Mouse (Mus musculus) CH12.LX (cell line): ENCODE results near the gene Pdcd6ip. TPM values are rescaled to one million over a fixed set of nuclear protein-coding genes. Genes with fewer than 3 reads are reported as not detected.

Source experiments
- DNase-seq: peaks from one replicate; pipeline ENCODE4 v3.0.0-alpha.2; 2013; ENCODE audit errors: extremely low read depth
- H3K27ac ChIP-seq: 2 replicates; pipeline ENCODE4 v1.5.1; 2012; ENCODE audit warnings: low read depth, mild to moderate bottlenecking, control low read depth, moderate library complexity; ENCODE audit not compliant: insufficient read depth
- H3K27me3 ChIP-seq: replicated peaks from 2 replicates; pipeline ENCODE3; 2012; ENCODE audit warnings: inconsistent platforms
- H3K36me3 ChIP-seq, 2 experiments: replicated peaks in 1 of 2; 2 replicates each; pipeline versions ENCODE3 to v1.6.1; 2012; ENCODE audit warnings: inconsistent platforms in 1 of 2, low read length in 1 of 2, mild to moderate bottlenecking in 1 of 2, mixed read lengths in 1 of 2, moderate library complexity in 1 of 2; ENCODE audit not compliant: control insufficient read depth in 1 of 2, insufficient read depth in 1 of 2
- H3K4me1 ChIP-seq, 2 experiments: 2 replicates each; pipeline ENCODE4 v1.6.1; 2012; ENCODE audit warnings: inconsistent platforms in 1 of 2, moderate library complexity in 1 of 2; ENCODE audit not compliant: insufficient read depth in 2 of 2, control insufficient read depth in 1 of 2
- H3K4me2 ChIP-seq: 2 replicates; pipeline ENCODE4 v1.6.1; 2012; ENCODE audit warnings: low read depth, mild to moderate bottlenecking, control low read depth; ENCODE audit not compliant: poor library complexity, insufficient read depth, severe bottlenecking
- H3K4me3 ChIP-seq, 3 experiments: fragments of 150-350 bp in 1 of 3; sonication (generic) in 1 of 3; replicated peaks in 1 of 3; 2 replicates each; pipeline versions ENCODE3 to v1.5.1; 2011 to 2012; ENCODE audit warnings: low read depth in 2 of 3, low read length in 2 of 3, mild to moderate bottlenecking in 2 of 3, moderate library complexity in 2 of 3, control low read depth in 1 of 3, improper control_type of control experiment in 1 of 3, inconsistent platforms in 1 of 3, mixed read lengths in 1 of 3; ENCODE audit not compliant: poor library complexity in 1 of 3
- H3K79me2 ChIP-seq: replicated peaks from 2 replicates; pipeline ENCODE4 v1.6.1; 2012; ENCODE audit warnings: mild to moderate bottlenecking, moderate library complexity; ENCODE audit not compliant: control insufficient read depth, poor library complexity, insufficient read depth, severe bottlenecking; ENCODE audit errors: extremely low read depth
- H3K9ac ChIP-seq: 2 replicates; pipeline ENCODE4 v1.6.1; 2012; ENCODE audit warnings: low read depth, mild to moderate bottlenecking, control low read depth, moderate library complexity; ENCODE audit not compliant: insufficient read depth
- H3K9me3 ChIP-seq: replicated peaks from 2 replicates; pipeline ENCODE3; 2012; ENCODE audit warnings: low read length, inconsistent platforms, mixed read lengths
- BHLHE40 ChIP-seq: IDR thresholded peaks from 2 replicates; pipeline ENCODE4 v1.6.1; 2011; ENCODE audit warnings: mild to moderate bottlenecking, low read depth, low read length, improper control_type of control experiment
- CHD1 ChIP-seq: IDR thresholded peaks from 2 replicates; pipeline ENCODE4 v1.6.1; 2012; ENCODE audit warnings: low read depth, low read length, improper control_type of control experiment, inconsistent platforms
- CTCF ChIP-seq, 2 experiments: IDR thresholded peaks in 1 of 2; conservative IDR thresholded peaks in 1 of 2; 2 replicates each; pipeline ENCODE4 v1.5.1; 2011 to 2012; ENCODE audit warnings: low read depth in 2 of 2, low read length in 2 of 2, improper control_type of control experiment in 1 of 2, inconsistent platforms in 1 of 2, mild to moderate bottlenecking in 1 of 2, moderate library complexity in 1 of 2
- E2F4 ChIP-seq: IDR thresholded peaks from 2 replicates; pipeline ENCODE4 v1.6.1; 2011; ENCODE audit warnings: low read depth, low read length, improper control_type of control experiment; ENCODE audit not compliant: insufficient replicate concordance
- EP300 ChIP-seq: IDR thresholded peaks from 2 replicates; pipeline ENCODE4 v1.6.1; 2011; ENCODE audit warnings: low read length, improper control_type of control experiment
- GABPA ChIP-seq: IDR thresholded peaks from 2 replicates; pipeline ENCODE4 v1.6.1; 2012; ENCODE audit warnings: low read depth, low read length, improper control_type of control experiment, inconsistent platforms; ENCODE audit not compliant: insufficient replicate concordance
- HCFC1 ChIP-seq: IDR thresholded peaks from 2 replicates; pipeline ENCODE4 v1.6.1; 2012; ENCODE audit warnings: low read depth, mild to moderate bottlenecking, inconsistent platforms, low read length, improper control_type of control experiment
- JUN ChIP-seq: IDR thresholded peaks from 2 replicates; pipeline ENCODE4 v1.6.1; 2011; ENCODE audit warnings: low read depth, mild to moderate bottlenecking, low read length, improper control_type of control experiment, moderate library complexity; ENCODE audit not compliant: insufficient read depth
- JUND ChIP-seq: conservative IDR thresholded peaks from 2 replicates; pipeline ENCODE4 v1.6.1; 2011; ENCODE audit warnings: low read depth, low read length, improper control_type of control experiment
- MAFK ChIP-seq: IDR thresholded peaks from 2 replicates; pipeline ENCODE4 v1.6.1; 2011; ENCODE audit warnings: low read length, improper control_type of control experiment; ENCODE audit not compliant: insufficient replicate concordance
- MAZ ChIP-seq: IDR thresholded peaks from 2 replicates; pipeline ENCODE4 v1.6.1; 2012; ENCODE audit warnings: low read depth, mild to moderate bottlenecking, inconsistent platforms, low read length, improper control_type of control experiment, moderate library complexity
- MXI1 ChIP-seq: IDR thresholded peaks from 2 replicates; pipeline ENCODE4 v1.6.1; 2011; ENCODE audit warnings: mild to moderate bottlenecking, low read depth, low read length, improper control_type of control experiment
- NELFE ChIP-seq: IDR thresholded peaks from 2 replicates; pipeline ENCODE4 v1.6.1; 2011; ENCODE audit warnings: low read depth, low read length, improper control_type of control experiment
- POLR2A ChIP-seq: IDR thresholded peaks from 2 replicates; pipeline ENCODE4 v1.6.1; 2011; ENCODE audit warnings: low read depth, mild to moderate bottlenecking, improper control_type of control experiment, low read length
- RAD21 ChIP-seq: IDR thresholded peaks from 2 replicates; pipeline ENCODE4 v1.6.1; 2011; ENCODE audit warnings: low read depth, mild to moderate bottlenecking, low read length, improper control_type of control experiment, moderate library complexity
- RCOR1 ChIP-seq: conservative IDR thresholded peaks from 2 replicates; pipeline ENCODE4 v1.6.1; 2012; ENCODE audit warnings: low read depth, mild to moderate bottlenecking, inconsistent platforms, low read length, improper control_type of control experiment
- SIN3A ChIP-seq: IDR thresholded peaks from 2 replicates; pipeline ENCODE4 v1.6.1; 2012; ENCODE audit warnings: low read length, improper control_type of control experiment, inconsistent platforms
- SMC3 ChIP-seq: IDR thresholded peaks from 2 replicates; pipeline ENCODE4 v1.6.1; 2011; ENCODE audit warnings: low read depth, low read length, improper control_type of control experiment
- TBP ChIP-seq: conservative IDR thresholded peaks from 2 replicates; pipeline ENCODE4 v1.6.1; 2011; ENCODE audit warnings: low read depth, low read length, improper control_type of control experiment
- TCF12 ChIP-seq: IDR thresholded peaks from 2 replicates; pipeline ENCODE4 v1.6.1; 2014; ENCODE audit warnings: low read depth, mild to moderate bottlenecking, inconsistent platforms, low read length, improper control_type of control experiment
- UBTF ChIP-seq: IDR thresholded peaks from 2 replicates; pipeline ENCODE4 v1.6.1; 2012; ENCODE audit warnings: low read depth, mild to moderate bottlenecking, inconsistent platforms, low read length, improper control_type of control experiment, moderate library complexity
- USF1 ChIP-seq: IDR thresholded peaks from 2 replicates; pipeline ENCODE4 v1.6.1; 2014; ENCODE audit warnings: low read depth, mild to moderate bottlenecking, inconsistent platforms, low read length, improper control_type of control experiment
- ZC3H11A ChIP-seq: IDR thresholded peaks from 2 replicates; pipeline ENCODE4 v1.6.1; 2012; ENCODE audit warnings: low read depth, mild to moderate bottlenecking, inconsistent platforms, low read length, improper control_type of control experiment
- dilution Hi-C: fragments of 300-500 bp; cut with MboI; formaldehyde crosslinking; loops from 2 replicates; pipeline ENCODE4 v1.14.3; 2020; ENCODE audit warnings: low sequenced_read_pairs; ENCODE audit not compliant: extremely low pct_unique_long_range_greater_than_20kb, extremely low pct_ligation_motif_present
- in situ Hi-C: fragments of 300-500 bp; cut with MboI; formaldehyde crosslinking; loops from 3 replicates; pipeline ENCODE4 v1.14.3; 2019; ENCODE audit warnings: low sequenced_read_pairs, low pct_ligation_motif_present, low pct_unique_long_range_greater_than_20kb, mixed read lengths
- polyA plus RNA-seq: library from polyadenylated mRNA; unstranded; fragments of >175 nt; gene quantifications from 2 replicates; pipeline ENCODE4 v1.2.1, GENCODE M21; 2012; ENCODE audit warnings: low read depth; ENCODE audit not compliant: insufficient read length
- total RNA-seq, 2 experiments: library from RNA; depleted of rRNA; stranded (reverse); fragments of 300-350 nt in 1 of 2; fragments of >200 nt in 1 of 2; gene quantifications; 2 replicates each; pipeline ENCODE4 v1.2.3; 2012 to 2014

Gene Pdcd6ip
- total and polyA plus RNA-seq, 3 experiments, result 23.3 to 75.6 (median 29.5) TPM

DNA sequence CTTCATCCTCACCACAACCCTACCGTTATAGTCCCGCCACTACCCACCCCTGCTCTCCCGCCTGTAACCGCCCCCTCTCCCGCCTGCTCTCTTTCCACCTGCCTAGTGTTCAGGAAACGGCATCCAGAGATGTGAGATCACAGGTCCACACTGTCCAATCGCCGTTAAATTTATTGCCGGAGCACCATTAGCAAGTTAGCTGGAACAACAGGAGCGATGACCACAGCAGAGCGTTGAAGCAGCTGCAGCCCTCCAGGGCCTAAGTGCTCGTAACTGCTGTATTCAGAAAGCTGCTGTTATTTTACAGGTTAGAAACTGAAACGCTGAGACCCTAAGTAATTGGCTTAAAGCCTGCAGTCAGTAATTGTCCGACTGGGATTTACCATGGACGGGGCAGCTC lies 64.4 kb downstream of the Pdcd6ip start:
- Histone ChIP-seq H3K9ac (no peak overlapping the region), H3K9me3 (no peaks in the 10 kb centered on the region), H3K27me3 (no peaks in the 10 kb centered on the region), H3K27ac (no peak overlapping the region), H3K4me3 (no peak overlapping the region), H3K4me1 (peaks cover 0 to 4% of the 10 kb centered on the region in 2 experiments; a peak in 2 of 4 replicates), H3K4me2 (no peak overlapping the region), H3K36me3 (no peaks in the 10 kb centered on the region), H3K79me2 (no peaks in the 10 kb centered on the region)
- in situ Hi-C loops, result loop anchor here (25.0 kb wide), 1 partner anchor 206 kb away; no protein-coding TSS in a partner anchor
- TF ChIP-seq E2F4 (no peak), POLR2A (no peak), MAZ (no peak), NELFE (no peak), SMC3 (no peak)
- no peak for DNase-seq
- dilution Hi-C loops, result no loop called here

DNA sequence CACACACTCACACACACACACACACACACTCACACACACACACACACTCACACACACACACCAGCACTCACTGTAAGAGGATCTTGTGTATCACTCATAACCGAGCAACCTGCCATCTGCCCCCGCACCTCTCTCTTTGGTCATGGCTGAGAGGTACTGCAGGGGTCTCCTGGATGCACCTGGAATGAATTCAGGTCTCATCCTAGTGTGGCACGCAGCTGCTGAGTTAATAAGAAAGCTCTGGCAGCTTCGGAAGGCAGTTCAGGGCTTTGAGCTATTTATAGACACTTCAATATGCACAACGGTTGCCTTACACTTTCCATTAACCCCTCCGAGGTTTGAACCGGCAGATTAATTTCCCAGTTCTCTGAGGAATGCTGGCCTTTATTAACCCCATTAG lies 73.1 kb downstream of the Pdcd6ip start:
- Histone ChIP-seq H3K27ac (no peak overlapping the region), H3K4me1 (no peaks in the 10 kb centered on the region), H3K36me3 (no peaks in the 10 kb centered on the region), H3K79me2 (no peaks in the 10 kb centered on the region), H3K9me3 (peaks cover 7% of the 10 kb centered on the region), H3K27me3 (peaks cover 23% of the 10 kb centered on the region), H3K4me2 (no peak overlapping the region), H3K4me3 (no peak overlapping the region), H3K9ac (no peak overlapping the region)
- dilution Hi-C loops, result no loop called here
- TF ChIP-seq SIN3A (no peak), MAZ (no peak), BHLHE40 (no peak), JUND (no peak), RAD21 (no peak), GABPA (no peak), MXI1 (no peak), UBTF (no peak), HCFC1 (no peak), SMC3 (no peak), USF1 (no peak), EP300 (no peak), TCF12 (no peak), CTCF (conservative IDR thresholded peaks at IDR 0.05 in 1 of 2, IDR thresholded peaks at IDR 0.05 in 1 of 2; ENCODE audit: low read depth in 2 of 2, low read length in 2 of 2) (no peak), CHD1 (no peak), ZC3H11A (no peak), JUN (no peak), TBP (no peak), MAFK (no peak), RCOR1 (no peak)
- no peak for DNase-seq
- in situ Hi-C loops, result loop anchor here (25.0 kb wide), 1 partner anchor 198 kb away; no protein-coding TSS in a partner anchor
